Mouse (Mus musculus) E14TG2a.4 (cell line): ENCODE data around the gene Cd68.

Source experiments
- H3K27me3 ChIP-seq: 2 replicates; pipeline ENCODE4 v1.6.1; 2014; ENCODE audit warnings: low read length, control low read depth; ENCODE audit not compliant: insufficient read depth
- H3K36me3 ChIP-seq: 2 replicates; pipeline ENCODE4 v1.6.1; 2014; ENCODE audit warnings: low read length, control low read depth; ENCODE audit not compliant: insufficient read depth
- H3K4me1 ChIP-seq: replicated peaks from 2 replicates; pipeline ENCODE4 v1.6.1; 2014; ENCODE audit warnings: low read depth, low read length, control low read depth
- H3K4me3 ChIP-seq: replicated peaks from 2 replicates; pipeline ENCODE4 v1.5.1; 2014; ENCODE audit warnings: mild to moderate bottlenecking, low read length
- H3K9me3 ChIP-seq: 2 replicates; pipeline ENCODE4 v1.6.1; 2014; ENCODE audit warnings: low read length, control low read depth
- CTCF ChIP-seq: conservative IDR thresholded peaks from 2 replicates; pipeline ENCODE4 v1.5.1; 2014; ENCODE audit warnings: low read length
- NANOG ChIP-seq: IDR thresholded peaks from 2 replicates; pipeline ENCODE4 v1.6.1; 2014; ENCODE audit warnings: borderline replicate concordance, low read length, mixed read lengths
- POU5F1 ChIP-seq: IDR thresholded peaks from 2 replicates; pipeline ENCODE4 v1.6.1; 2014; ENCODE audit warnings: low read length, borderline replicate concordance

Cd68 gene

DNA sequence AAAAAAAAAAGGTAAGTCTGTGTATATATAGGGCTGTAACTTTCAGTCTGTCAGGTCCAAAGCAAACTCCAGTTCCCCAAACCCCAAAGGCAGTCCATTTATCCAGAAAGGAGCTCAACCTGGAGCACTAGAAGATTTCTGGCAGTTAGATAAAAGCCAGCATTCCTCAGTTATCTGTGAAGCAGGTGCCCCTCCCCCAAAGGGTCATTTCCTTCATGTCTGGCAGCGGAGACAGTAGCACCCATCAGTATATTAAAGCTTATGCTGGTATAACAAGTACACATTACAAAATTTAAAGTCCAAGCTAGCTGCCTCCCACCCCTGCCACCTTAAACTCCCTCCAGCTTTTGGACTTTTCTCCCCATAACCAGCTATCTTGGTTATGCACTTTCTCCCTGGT is 33.6 kb upstream of the Cd68 start:
- Histone ChIP-seq H3K9me3 (no peaks in the 10 kb centered on the region), H3K4me1 (peaks cover 78% of the 10 kb centered on the region), H3K27me3 (no peaks in the 10 kb centered on the region), H3K4me3 (0 out of 2 replicates have a peak overlapping the region, but pooled peaks have one; percentile 29), H3K36me3 (no peaks in the 10 kb centered on the region)
- TF ChIP-seq CTCF (no peak), POU5F1 (no peak), NANOG (no peak)

DNA sequence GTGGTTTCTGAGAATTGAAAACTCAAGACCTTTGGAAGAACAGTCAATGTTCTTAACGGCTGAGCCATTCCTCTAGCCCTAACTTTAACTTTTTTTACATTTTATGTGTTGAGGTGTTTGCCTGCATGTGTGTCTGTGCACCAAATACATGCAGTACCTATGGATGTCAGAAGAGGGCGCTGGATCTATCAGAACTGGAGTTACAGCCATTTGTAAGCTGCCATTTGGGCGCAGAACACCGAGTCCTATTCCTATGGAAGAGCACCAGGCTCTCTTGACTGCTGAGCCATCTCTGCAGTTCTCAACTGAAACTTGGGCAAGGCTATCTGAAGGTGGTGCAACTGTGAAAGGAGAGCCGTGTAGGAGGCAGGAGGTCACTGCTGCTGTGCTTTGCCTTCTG is 32.6 kb upstream of the Cd68 start:
- H3K4me1 ChIP-seq, result peaks cover 88% of the 10 kb centered on the region
- no peaks in the 10 kb centered on the region for H3K36me3 ChIP-seq
- TF ChIP-seq NANOG (no peak), POU5F1 (no peak), CTCF (peak; percentile 93)
- H3K4me3 ChIP-seq, result 0 out of 2 replicates have a peak overlapping the region, but pooled peaks have one; percentile 24
- H3K9me3 ChIP-seq, result no peaks in the 10 kb centered on the region
- H3K27me3 ChIP-seq, result no peaks in the 10 kb centered on the region

DNA sequence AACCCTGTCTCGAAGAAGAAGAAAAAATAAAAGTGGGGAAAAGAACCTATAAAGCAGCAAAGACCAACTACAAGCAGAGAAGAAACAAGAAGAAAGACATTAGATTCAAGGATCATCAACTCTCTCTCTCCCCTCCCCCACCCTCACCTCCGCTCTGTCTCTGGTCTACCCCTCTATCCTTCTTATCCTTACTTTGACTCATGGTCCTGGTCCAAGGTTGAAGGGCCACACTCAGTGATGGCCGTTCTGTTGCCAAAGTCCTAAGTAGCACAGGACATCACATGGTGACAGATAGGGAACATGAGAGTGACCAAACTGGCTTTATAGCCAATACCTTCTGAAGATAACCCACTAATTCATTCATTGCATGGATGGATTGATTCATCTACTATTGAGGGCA is 31.4 kb upstream of the Cd68 start:
- TF ChIP-seq CTCF (no peak), POU5F1 (no peak), NANOG (no peak)
- H3K27me3 ChIP-seq, result no peaks in the 10 kb centered on the region
- no peaks in the 10 kb centered on the region for H3K9me3 ChIP-seq
- peaks cover 4% of the 10 kb centered on the region for H3K36me3 ChIP-seq
- H3K4me1 ChIP-seq, result peaks cover 92% of the 10 kb centered on the region
- H3K4me3 ChIP-seq, result no peak overlapping the region

DNA sequence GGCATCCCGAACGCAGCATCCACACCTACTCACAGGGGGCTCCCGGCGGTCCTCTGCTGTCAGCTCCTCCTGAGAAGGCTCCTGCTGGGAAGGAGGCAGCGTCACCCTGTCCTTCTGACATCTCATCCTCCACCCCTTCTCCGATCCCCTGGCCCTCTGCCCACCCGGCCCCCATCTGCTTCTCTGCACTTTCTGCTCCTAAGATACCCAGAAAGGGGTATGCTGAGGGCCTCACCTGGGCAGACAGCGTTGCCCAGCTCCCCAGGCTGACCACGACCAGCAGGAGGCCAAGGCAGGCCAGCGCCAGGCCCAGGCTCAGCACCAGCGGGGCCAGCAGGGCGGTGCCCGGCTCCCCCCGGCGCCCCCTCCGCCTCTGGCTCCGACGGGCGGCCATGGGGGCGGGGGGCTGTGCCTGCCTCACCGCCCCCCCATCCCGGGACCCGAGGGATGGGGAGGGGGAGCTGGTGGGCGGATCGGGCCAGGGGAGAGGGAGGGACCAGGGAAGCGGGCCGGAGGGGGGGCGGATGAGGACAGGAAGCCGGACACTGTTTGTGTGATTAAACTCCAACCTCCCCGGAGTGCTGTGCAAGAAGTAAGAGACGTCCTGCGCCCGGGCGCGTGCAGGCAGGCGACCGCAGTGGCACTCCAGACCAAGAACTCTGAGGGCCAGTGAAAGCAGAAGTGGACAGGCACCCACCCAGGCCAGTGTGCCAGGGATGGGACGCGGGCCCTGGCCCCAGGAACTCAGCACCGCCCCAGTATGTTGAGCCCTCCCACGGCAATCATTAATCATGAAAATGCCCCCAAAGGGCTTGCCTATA is 29.6 kb upstream of the Cd68 start, which contains the start of the genes Tnfsf12 and Tnfsfm13:
Gene Tnfsf12, minus strand, starts transcription at position 489 of the 821 bp plus-strand sequence.
Gene Tnfsfm13, minus strand, starts transcription at position 738 of the 821 bp plus-strand sequence.
- peak within 1 kb of the TSS; percentile 80 for H3K4me3 ChIP-seq
- H3K36me3 ChIP-seq, result peaks cover 22% of the 10 kb centered on the region
- H3K4me1 ChIP-seq, result peaks cover 93% of the 10 kb centered on the region
- H3K27me3 ChIP-seq, result no peaks in the 10 kb centered on the region
- no peak for TF ChIP-seq POU5F1
- no peak for TF ChIP-seq NANOG
- TF ChIP-seq CTCF, result no peak
- no peaks in the 10 kb centered on the region for H3K9me3 ChIP-seq

DNA sequence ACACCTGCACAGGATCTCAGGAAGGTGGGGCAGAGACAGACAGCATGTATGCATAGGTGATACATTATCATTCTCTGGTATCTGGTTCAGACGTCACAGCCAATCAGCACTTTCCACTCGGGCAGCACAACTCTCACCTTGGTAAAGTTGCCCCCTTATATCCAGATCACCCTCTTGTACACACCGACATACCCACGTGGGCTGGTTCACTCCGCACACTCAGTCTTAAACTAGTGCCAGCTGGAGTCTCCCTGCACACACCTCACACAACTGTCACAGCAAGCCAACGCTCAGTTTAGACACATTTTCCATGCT is 29.1 kb upstream of the Cd68 start:
- H3K4me1 ChIP-seq, result peaks cover 93% of the 10 kb centered on the region
- peaks cover 23% of the 10 kb centered on the region for H3K36me3 ChIP-seq
- no peaks in the 10 kb centered on the region for H3K9me3 ChIP-seq
- TF ChIP-seq NANOG (no peak), CTCF (no peak), POU5F1 (no peak)
- H3K27me3 ChIP-seq, result no peaks in the 10 kb centered on the region
- peak overlapping the region; percentile 80 for H3K4me3 ChIP-seq

DNA sequence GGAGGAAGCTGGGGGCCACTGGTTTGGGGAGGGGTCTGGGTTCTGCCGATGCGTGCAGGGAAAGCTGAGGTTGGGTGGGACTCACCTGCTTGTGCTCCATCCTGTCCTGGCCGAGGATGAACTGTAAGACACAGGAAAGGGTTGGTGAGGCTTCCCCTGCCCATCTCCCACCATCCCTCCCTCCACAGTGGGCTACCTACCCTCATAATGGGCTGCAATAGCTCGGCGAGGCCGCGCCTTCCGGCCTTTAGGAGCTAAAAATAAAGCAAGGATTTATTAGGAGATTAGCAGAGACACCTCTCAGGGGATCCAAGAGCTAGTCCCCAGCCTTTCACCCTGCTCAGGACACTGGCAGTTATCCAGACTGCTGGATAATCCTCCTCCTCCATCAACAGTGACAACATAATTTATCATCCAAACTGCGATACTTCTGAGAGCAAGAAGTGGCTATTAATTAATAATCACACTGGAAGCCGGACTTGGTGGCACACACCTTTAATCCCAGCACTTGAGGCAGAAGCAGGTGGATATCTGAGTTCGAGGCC is 27.5 kb upstream of the Cd68 start:
- Histone ChIP-seq H3K4me3 (no peak overlapping the region), H3K36me3 (peaks cover 23% of the 10 kb centered on the region), H3K4me1 (peaks cover 94% of the 10 kb centered on the region), H3K27me3 (no peaks in the 10 kb centered on the region), H3K9me3 (no peaks in the 10 kb centered on the region)
- TF ChIP-seq CTCF (no peak), POU5F1 (0 out of 2 replicates have a peak, but pooled peaks have one; percentile 12)

DNA sequence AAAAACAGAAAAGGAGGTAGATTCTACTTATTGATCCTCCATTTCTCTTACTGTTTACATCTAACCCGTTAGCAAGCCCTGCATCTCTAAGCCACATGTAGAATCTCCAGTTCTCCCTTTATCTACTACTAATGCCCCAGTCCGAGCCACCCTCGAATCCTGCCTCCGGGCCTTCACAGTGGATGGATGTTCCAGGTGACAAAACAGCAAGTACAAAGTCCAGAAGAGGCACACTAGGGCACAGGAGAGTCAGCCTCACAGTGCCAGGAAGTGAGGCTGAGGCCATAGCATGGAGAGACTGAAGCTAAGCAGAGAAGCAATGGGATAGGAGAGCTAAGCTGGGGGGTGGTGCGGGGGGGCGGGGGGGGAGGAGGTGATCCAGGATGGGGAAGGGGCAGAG is 26.9 kb upstream of the Cd68 start:
- Histone ChIP-seq H3K9me3 (no peaks in the 10 kb centered on the region), H3K4me3 (no peak overlapping the region), H3K27me3 (no peaks in the 10 kb centered on the region), H3K36me3 (peaks cover 30% of the 10 kb centered on the region), H3K4me1 (peaks cover 97% of the 10 kb centered on the region)
- TF ChIP-seq POU5F1 (no peak), CTCF (no peak), NANOG (no peak)

DNA sequence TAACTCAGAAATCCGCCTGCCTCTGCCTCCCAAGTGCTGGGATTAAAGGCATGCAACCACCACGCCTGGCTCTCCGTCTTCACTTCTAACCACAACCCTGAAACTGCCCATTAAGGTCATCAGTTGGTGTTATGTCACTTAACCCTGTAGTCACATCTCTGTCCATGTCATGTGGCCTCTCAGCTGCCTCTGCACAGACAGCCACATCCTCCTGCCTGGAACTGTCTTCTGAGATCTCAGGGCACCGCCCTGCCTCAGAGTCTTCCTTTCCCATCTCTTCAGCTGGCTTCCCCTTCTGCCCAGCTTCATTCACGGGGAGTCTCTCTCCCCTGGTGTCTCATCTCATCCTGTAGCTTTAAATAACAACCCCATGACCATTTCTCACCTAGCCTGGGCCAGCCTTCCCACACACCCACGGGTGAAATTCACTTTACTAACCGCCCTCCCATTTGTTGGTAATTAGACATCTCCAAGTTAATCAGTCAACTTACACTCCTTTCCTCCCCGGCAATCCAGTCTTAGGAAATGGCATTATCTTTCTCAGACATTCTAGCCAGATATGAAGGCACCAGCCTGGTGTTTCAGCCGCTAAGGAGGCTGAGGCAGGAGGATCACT is 26.4 kb upstream of the Cd68 start:
- no peak overlapping the region for H3K4me3 ChIP-seq
- H3K36me3 ChIP-seq, result peaks cover 35% of the 10 kb centered on the region
- H3K27me3 ChIP-seq, result no peaks in the 10 kb centered on the region
- TF ChIP-seq NANOG, result no peak
- no peak for TF ChIP-seq CTCF
- no peak for TF ChIP-seq POU5F1
- H3K9me3 ChIP-seq, result no peaks in the 10 kb centered on the region
- H3K4me1 ChIP-seq, result peaks cover 97% of the 10 kb centered on the region
